15 mouse cellular contexts compared by ENCODE assay signal in the genomic region with DNA sequence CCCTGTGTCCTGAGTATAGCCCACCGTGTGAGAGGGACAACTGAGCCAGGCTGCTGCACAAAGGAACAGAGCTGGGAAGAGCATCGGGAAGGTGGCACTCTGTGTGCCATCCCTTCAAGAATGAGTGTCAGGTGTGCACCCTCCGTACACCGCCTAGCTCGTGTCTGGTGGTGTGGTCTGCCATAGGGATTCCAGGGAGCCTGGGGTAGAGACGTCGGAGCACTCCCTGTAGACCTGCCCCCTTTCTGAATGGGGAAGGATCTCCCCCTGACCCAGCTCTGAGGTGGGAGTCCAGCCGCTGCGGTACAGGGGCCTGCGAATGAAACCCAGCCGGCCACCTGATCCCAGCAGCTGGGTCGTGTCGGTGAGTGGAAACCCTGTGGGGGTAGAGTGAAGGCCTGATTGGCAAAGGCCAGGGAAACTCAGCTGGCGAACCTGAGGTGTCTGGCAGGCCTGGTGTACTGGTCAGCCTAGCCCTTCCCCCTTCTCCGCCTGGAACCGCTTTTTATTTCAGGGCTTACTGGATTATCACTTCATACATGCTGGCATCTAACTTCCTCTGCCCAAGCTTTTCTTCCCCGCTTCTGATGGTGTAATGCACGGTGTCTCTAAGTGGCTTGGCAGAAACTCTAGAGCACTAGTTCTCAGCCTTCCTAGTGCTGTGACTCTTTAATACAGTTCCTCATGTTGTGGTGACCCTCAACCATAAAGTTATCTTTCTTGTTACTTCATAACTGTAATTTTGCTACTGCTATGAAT. TPM values are rescaled to one million over a fixed set of nuclear protein-coding genes. Genes with fewer than 3 reads are reported as not detected.
DNase-seq lines count a peak whose midpoint lies in the region; ATAC-seq and TF ChIP-seq lines count a peak whose summit lies in the region.
"Had no signal": no experiment of that assay in that cellular context is flagged by ENCODE, and none has a peak within 500 bp of the region (broad histone marks: within the 10 kb centered on the region; RNA-seq: fewer than 3 reads in every experiment).

No protein-coding gene starts in this region.

- peak overlapping the region; percentile 48 for H3K4me3 ChIP-seq in gastrocnemius, adult 2 months
- H3K4me3 ChIP-seq in kidney, embryonic 16.5 days (ENCODE audit: low read length): no peak overlapping the region
- H3K4me3 ChIP-seq in brown adipose tissue, adult 24 weeks (ENCODE audit: insufficient read depth, low read depth, low read length): no peak overlapping the region
- H3K4me3 ChIP-seq: erythroblast, embryonic 14.5 days; intestine, embryonic 15.5 days; limb, embryonic 13.5 days had no signal

- peak; percentile 87 for DNase-seq in gastrocnemius, adult 2 months
- DNase-seq in gastrocnemius, postnatal 10 days: no peak
- no peak for DNase-seq in kidney, postnatal 10 days
- peak; percentile 13 to 30 for DNase-seq in heart, postnatal 36 days
- DNase-seq in frontal cortex, postnatal 25 days (ENCODE audit: low spot score in 2 of 2): no peak
- DNase-seq in adrenal gland, adult 2 months: no peak
- DNase-seq: adrenal gland, postnatal 25 days; lung, postnatal 36 days had no signal

- H3K4me2 ChIP-seq in kidney, embryonic 16.5 days (replicated peaks; ENCODE audit: low read depth, low read length): no peak overlapping the region
- H3K4me2 ChIP-seq: intestine, embryonic 15.5 days; limb, embryonic 13.5 days had no signal

- H3K27ac ChIP-seq in gastrocnemius, adult 2 months: peak overlapping the region; percentile 76
- H3K27ac ChIP-seq in kidney, embryonic 16.5 days (ENCODE audit: low read length): peak overlapping the region; percentile 1; the same call in 1 of the 2 replicates
- H3K27ac ChIP-seq in brown adipose tissue, adult 24 weeks (replicated peaks; ENCODE audit: low read depth, low read length): peak overlapping the region; percentile 93
- H3K27ac ChIP-seq: intestine, embryonic 15.5 days; limb, embryonic 13.5 days had no signal

- no peak for TF ChIP-seq CTCF in gastrocnemius, adult 2 months (IDR thresholded peaks at IDR 0.05)

- WGBS in kidney, embryonic 16.5 days: 53% methylated on average over 18 of the region's 18 CpGs

- H3K27me3 ChIP-seq in kidney, embryonic 16.5 days (ENCODE audit: insufficient read depth, low read length): no peaks in the 10 kb centered on the region
- H3K27me3 ChIP-seq: intestine, embryonic 15.5 days; Patski had no signal

- intact Hi-C loops in gastrocnemius, adult 2 months (cut with DNase I): no loop called here
- intact Hi-C loops in heart, postnatal 36 days (cut with DNase I): no loop called here

- peaks cover 48% of the 10 kb centered on the region for H3K4me1 ChIP-seq in kidney, embryonic 16.5 days (ENCODE audit: insufficient read depth, low read length)
- peaks cover 40% of the 10 kb centered on the region for H3K4me1 ChIP-seq in brown adipose tissue, adult 24 weeks (ENCODE audit: control insufficient read depth, insufficient read depth, insufficient read length, low read length)

- no peak; the same call in 1 of the 2 replicates for ATAC-seq in kidney, embryonic 16.5 days (ENCODE audit: low FRiP score, low TSS enrichment)
- ATAC-seq: CD4-positive, CD25-positive, alpha-beta regulatory T cell, adult 4 months; intestine, embryonic 15.5 days; Patski had no signal

- no peaks in the 10 kb centered on the region for H3K9me3 ChIP-seq in kidney, embryonic 16.5 days (ENCODE audit: low read length)
- H3K9me3 ChIP-seq: intestine, embryonic 15.5 days; limb, embryonic 13.5 days had no signal

- H3K9ac ChIP-seq in kidney, embryonic 16.5 days (replicated peaks; ENCODE audit: low read length): no peak overlapping the region
- H3K9ac ChIP-seq: intestine, embryonic 15.5 days; limb, embryonic 13.5 days had no signal

- H3K36me3 ChIP-seq in kidney, embryonic 16.5 days (ENCODE audit: insufficient read depth, low read length): no peaks in the 10 kb centered on the region
- H3K36me3 ChIP-seq: intestine, embryonic 15.5 days; limb, embryonic 13.5 days had no signal

RNA-seq across cellular contexts. Expression of gene Hip1r, which starts 6.0 kb away (rescaled TPM):
- 10 to 100 TPM in 1 of 2 experiments, 1 to 10 TPM in 1; 5.6 to 14.3 TPM for total RNA-seq in gastrocnemius, adult 2 months (2021)
- 1 to 10 TPM; 8.2 to 9.0 TPM for total RNA-seq in gastrocnemius, postnatal 10 days (2021)
- polyA plus RNA-seq in kidney, embryonic 16.5 days (2015; fragmentation: Nextera tagmentation; extraction: Ambion mirVana): 23.1 and 25.6 TPM in 2 replicates
- polyA plus RNA-seq in brown adipose tissue, adult 24 weeks (2012; ENCODE audit: insufficient read depth, insufficient read length, missing spikeins): 3.8 and 5.2 TPM in 2 replicates
- 10 to 100 TPM in 1 of 2 experiments, 1 to 10 TPM in 1; 8.6 to 17.0 TPM for total RNA-seq in heart, postnatal 36 days (2021)
- total RNA-seq in adrenal gland, adult 2 months (2021): 10 to 100 TPM; 16.4 to 19.3 TPM
- polyA plus RNA-seq in adrenal gland, adult 2 months (2012; rRNA removed): 6.5 and 10.4 TPM in 2 replicates

RNA-seq across cellular contexts. Expression of gene Ccdc62, which starts 48.9 kb away (rescaled TPM):
- total RNA-seq in gastrocnemius, adult 2 months (2021): under 1 TPM; 0.66 to 0.73 TPM
- total RNA-seq in gastrocnemius, postnatal 10 days (2021): 1 to 10 TPM; 2.3 to 3.6 TPM
- polyA plus RNA-seq in kidney, embryonic 16.5 days (2015; fragmentation: Nextera tagmentation; extraction: Ambion mirVana): 6.3 and 6.8 TPM in 2 replicates
- polyA plus RNA-seq in brown adipose tissue, adult 24 weeks (2012; ENCODE audit: insufficient read depth, insufficient read length, missing spikeins): 6.1 and 11.5 TPM in 2 replicates
- total RNA-seq in heart, postnatal 36 days (2021): 1 to 10 TPM; 2.6 to 3.7 TPM
- 1 to 10 TPM; 2.4 to 5.7 TPM for total RNA-seq in adrenal gland, adult 2 months (2021)
- polyA plus RNA-seq in adrenal gland, adult 2 months (2012; rRNA removed): 2.4 and 3.2 TPM in 2 replicates

RNA-seq across cellular contexts. Expression of gene Gm43518, which starts 52.2 kb away (rescaled TPM):
- 1 to 10 TPM in 1 of 2 experiments, under 1 TPM in 1; 0.89 to 1.1 TPM for total RNA-seq in gastrocnemius, adult 2 months (2021)
- under 1 TPM; 0.52 to 0.77 TPM for total RNA-seq in gastrocnemius, postnatal 10 days (2021)
- polyA plus RNA-seq in kidney, embryonic 16.5 days (2015; fragmentation: Nextera tagmentation; extraction: Ambion mirVana): 3.3 and 4.0 TPM in 2 replicates
- polyA plus RNA-seq in brown adipose tissue, adult 24 weeks (2012; ENCODE audit: insufficient read depth, insufficient read length, missing spikeins): not detected in 2 replicates
- total RNA-seq in heart, postnatal 36 days (2021): not detected
- total RNA-seq in adrenal gland, adult 2 months (2021): 1 to 10 TPM; 1.9 to 2.0 TPM
- polyA plus RNA-seq in adrenal gland, adult 2 months (2012; rRNA removed): not detected in 2 replicates
- polyA plus RNA-seq: erythroblast, embryonic 14.5 days had no signal

RNA-seq across cellular contexts. Expression of gene Vps37b, which starts 52.7 kb away (rescaled TPM):
- total RNA-seq in gastrocnemius, adult 2 months (2021): 1 to 10 TPM; 4.1 to 6.2 TPM
- 10 to 100 TPM; 11.9 to 13.4 TPM for total RNA-seq in gastrocnemius, postnatal 10 days (2021)
- 40.8 and 41.8 TPM in 2 replicates for polyA plus RNA-seq in kidney, embryonic 16.5 days (2015; fragmentation: Nextera tagmentation; extraction: Ambion mirVana)
- 2.7 and 3.7 TPM in 2 replicates for polyA plus RNA-seq in brown adipose tissue, adult 24 weeks (2012; ENCODE audit: insufficient read depth, insufficient read length, missing spikeins)
- total RNA-seq in heart, postnatal 36 days (2021): 10 to 100 TPM; 19.6 to 25.0 TPM
- 100 to 1,000 TPM in 1 of 2 experiments, 10 to 100 TPM in 1; 65.8 to 146 TPM for total RNA-seq in adrenal gland, adult 2 months (2021)
- 198 and 208 TPM in 2 replicates for polyA plus RNA-seq in adrenal gland, adult 2 months (2012; rRNA removed)

Comparison
In these comparisons a context has a peak if more than half of its experiments do, and no peak if none do; other contexts are left out.
1. DNase-seq: peak in gastrocnemius, adult 2 months (single experiment) and heart, postnatal 36 days (2 of 2); none in gastrocnemius, postnatal 10 days (single experiment), kidney, postnatal 10 days (single experiment), frontal cortex, postnatal 25 days (0 of 2) and adrenal gland, adult 2 months (single experiment).
2. H3K27ac ChIP-seq: peak in every context shown above with its lines; median percentile 93 in brown adipose tissue, adult 24 weeks; 76 in gastrocnemius, adult 2 months; 1 in kidney, embryonic 16.5 days.